ENCODE assay signal across 8 mouse cellular contexts in the genomic region with DNA sequence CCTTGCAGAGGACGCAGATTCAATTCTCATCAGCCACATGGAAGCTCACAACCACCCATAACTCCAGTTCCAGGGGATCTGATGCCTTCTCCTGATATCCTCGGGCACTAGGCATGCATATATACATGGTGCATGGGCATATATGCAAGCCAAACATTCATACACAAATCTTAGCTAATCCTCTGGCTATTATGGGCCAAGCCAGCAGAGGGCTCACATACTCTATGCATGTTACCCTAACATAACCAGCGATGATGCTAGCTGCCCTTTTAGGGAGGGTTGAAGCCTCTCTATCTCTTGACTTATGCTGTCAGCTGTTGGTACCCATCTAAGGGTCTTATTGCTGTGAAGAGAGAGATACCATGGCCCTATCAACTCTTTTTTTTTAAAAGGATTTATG. TPM values are rescaled to one million over a fixed set of nuclear protein-coding genes. Genes with fewer than 3 reads are reported as not detected.
DNase-seq lines count a peak whose midpoint lies in the region; ATAC-seq lines count a peak whose summit lies in the region.

No protein-coding gene starts in this region.

- peak; percentile 15 for DNase-seq in cerebellum, adult 11 months
- DNase-seq in neural tube, embryonic 11.5 days (ENCODE audit: low spot score): peak; percentile 41
- peak; percentile 67 to 68 for DNase-seq in cerebellum, postnatal 10 days
- DNase-seq in kidney, postnatal 25 days: peak; percentile 40 to 70
- DNase-seq in lung, postnatal 25 days (ENCODE audit: low spot score): peak; percentile 27
- peak; percentile 71 for DNase-seq in splenic B cell, adult 2 months (ENCODE audit: low read depth, low spot score)

- no peak for ATAC-seq in cerebellum, adult (ENCODE audit: insufficient number of reproducible peaks, low FRiP score, low TSS enrichment)
- no peak for ATAC-seq in neural tube, embryonic 11.5 days (ENCODE audit: insufficient read depth, low FRiP score, low TSS enrichment)
- ATAC-seq in neural tube, embryonic 15.5 days (ENCODE audit: low FRiP score): no peak

- H3K36me3 ChIP-seq in neural tube, embryonic 11.5 days (ENCODE audit: control insufficient read depth, insufficient read depth, low read length): no peaks in the 10 kb centered on the region
- H3K36me3 ChIP-seq in neural tube, embryonic 15.5 days: no peaks in the 10 kb centered on the region
- H3K36me3 ChIP-seq in splenic B cell, adult 2 months (ENCODE audit: control insufficient read depth, insufficient read depth, low read length, poor library complexity, severe bottlenecking): no peaks in the 10 kb centered on the region

- no peak overlapping the region for H3K27ac ChIP-seq in neural tube, embryonic 11.5 days (ENCODE audit: low read depth, low read length)
- H3K27ac ChIP-seq in neural tube, embryonic 15.5 days (replicated peaks): no peak overlapping the region

- no peaks in the 10 kb centered on the region for H3K27me3 ChIP-seq in neural tube, embryonic 11.5 days (ENCODE audit: control insufficient read depth, insufficient read depth, low read length)
- H3K27me3 ChIP-seq in neural tube, embryonic 15.5 days (replicated peaks): no peaks in the 10 kb centered on the region
- H3K27me3 ChIP-seq in splenic B cell, adult 2 months (ENCODE audit: control insufficient read depth, insufficient read depth, low read length, poor library complexity, severe bottlenecking): no peaks in the 10 kb centered on the region; the same call in 1 of the 2 replicates

- H3K4me2 ChIP-seq in neural tube, embryonic 11.5 days (ENCODE audit: low read depth): no peak overlapping the region
- no peak overlapping the region for H3K4me2 ChIP-seq in neural tube, embryonic 15.5 days

- H3K4me1 ChIP-seq in neural tube, embryonic 11.5 days (ENCODE audit: control insufficient read depth, insufficient read depth, low read length): peaks cover 1% of the 10 kb centered on the region
- H3K4me1 ChIP-seq in neural tube, embryonic 15.5 days: peaks cover 7% of the 10 kb centered on the region

- 58% methylated on average over 3 of the region's 3 CpGs for WGBS in neural tube, embryonic 11.5 days
- 50% methylated on average over 3 of the region's 3 CpGs for WGBS in neural tube, embryonic 15.5 days

- H3K9ac ChIP-seq in neural tube, embryonic 11.5 days (ENCODE audit: low read length): no peak overlapping the region
- no peak overlapping the region for H3K9ac ChIP-seq in neural tube, embryonic 15.5 days (replicated peaks)

- H3K9me3 ChIP-seq in neural tube, embryonic 11.5 days (ENCODE audit: control insufficient read depth, low read length): no peaks in the 10 kb centered on the region
- H3K9me3 ChIP-seq in neural tube, embryonic 15.5 days (replicated peaks): no peaks in the 10 kb centered on the region

- no peak overlapping the region for H3K4me3 ChIP-seq in neural tube, embryonic 11.5 days (ENCODE audit: low read depth, low read length)
- H3K4me3 ChIP-seq in neural tube, embryonic 15.5 days (replicated peaks): no peak overlapping the region

RNA-seq across cellular contexts. Expression of a gene that starts 4.3 kb away (rescaled TPM):
- polyA plus RNA-seq in neural tube, embryonic 11.5 days (2014; fragmentation: Nextera tagmentation; extraction: Ambion mirVana): 33.7 and 38.2 TPM in 2 replicates
- polyA plus RNA-seq in neural tube, embryonic 15.5 days (2015; fragmentation: Nextera tagmentation; extraction: Ambion mirVana): 35.6 and 36.7 TPM in 2 replicates

RNA-seq across cellular contexts. Expression of a gene that starts 35.8 kb away (rescaled TPM):
- 81.2 and 83.8 TPM in 2 replicates for polyA plus RNA-seq in neural tube, embryonic 11.5 days (2014; fragmentation: Nextera tagmentation; extraction: Ambion mirVana)
- 84.7 and 86.0 TPM in 2 replicates for polyA plus RNA-seq in neural tube, embryonic 15.5 days (2015; fragmentation: Nextera tagmentation; extraction: Ambion mirVana)

RNA-seq across cellular contexts. Expression of a gene that starts 43.5 kb away (rescaled TPM):
- polyA plus RNA-seq in neural tube, embryonic 11.5 days (2014; fragmentation: Nextera tagmentation; extraction: Ambion mirVana): 52.0 TPM in 2 replicates
- polyA plus RNA-seq in neural tube, embryonic 15.5 days (2015; fragmentation: Nextera tagmentation; extraction: Ambion mirVana): 70.1 and 76.8 TPM in 2 replicates

RNA-seq across cellular contexts. Expression of a gene that starts 45.6 kb away (rescaled TPM):
- polyA plus RNA-seq in neural tube, embryonic 11.5 days (2014; fragmentation: Nextera tagmentation; extraction: Ambion mirVana): 22.9 and 28.8 TPM in 2 replicates
- polyA plus RNA-seq in neural tube, embryonic 15.5 days (2015; fragmentation: Nextera tagmentation; extraction: Ambion mirVana): 18.6 and 24.3 TPM in 2 replicates

Comparison
In these comparisons a context has a peak if more than half of its experiments do, and no peak if none do; other contexts are left out.
1. DNase-seq: peak in every context shown above with its lines; median percentile 71 in splenic B cell, adult 2 months; 68 in cerebellum, postnatal 10 days; 55 in kidney, postnatal 25 days; 41 in neural tube, embryonic 11.5 days; 27 in lung, postnatal 25 days; 15 in cerebellum, adult 11 months.